ENCODE assay signal across 21 mouse cellular contexts in genomic region chr7:89677850-89678249, GRCm38 (mm10). TPM values are rescaled to one million over a fixed set of nuclear protein-coding genes. Genes with fewer than 3 reads are reported as not detected.
DNase-seq lines count a peak whose midpoint lies in the region; ATAC-seq lines count a peak whose summit lies in the region.
"Had no signal": no experiment of that assay in that cellular context is flagged by ENCODE, and none has a peak within 500 bp of the region (broad histone marks: within the 10 kb centered on the region; RNA-seq: fewer than 3 reads in every experiment).

No protein-coding gene starts in this region.

- WGBS in embryonic facial prominence, embryonic 12.5 days = 28% methylated on average over 1 of the region's 1 CpGs
- WGBS in forebrain, embryonic 15.5 days = 22% methylated on average over 1 of the region's 1 CpGs

- peak; percentile 31 for DNase-seq in layer of hippocampus, adult 9-11 months
- no peak for DNase-seq in layer of hippocampus, adult 8-10 months (ENCODE audit: low spot score in 2 of 2)
- DNase-seq in brain, adult 2 months (ENCODE audit: low read depth, low spot score) = peak; percentile 47
- DNase-seq in heart, postnatal 14 days = no peak
- DNase-seq in urinary bladder, postnatal 14 days (ENCODE audit: low spot score) = no peak
- DNase-seq: adrenal gland, adult 2 months; cerebellum, adult 9-11 months; heart, adult 18-20 months; heart, postnatal 36 days; kidney, adult 11 months; kidney, postnatal 14 days; right cerebral cortex, postnatal 4 days had no signal

- H3K27me3 ChIP-seq in embryonic facial prominence, embryonic 12.5 days = no peaks in the 10 kb centered on the region
- no peaks in the 10 kb centered on the region for H3K27me3 ChIP-seq in forebrain, embryonic 15.5 days
- H3K27me3 ChIP-seq: embryonic facial prominence, embryonic 15.5 days; heart, embryonic 13.5 days; limb, embryonic 15.5 days; midbrain, embryonic 12.5 days had no signal

- H3K4me1 ChIP-seq in embryonic facial prominence, embryonic 12.5 days = peaks cover 14% of the 10 kb centered on the region; the same call in 1 of the 2 replicates
- H3K4me1 ChIP-seq in forebrain, embryonic 15.5 days = peaks cover 14% of the 10 kb centered on the region
- H3K4me1 ChIP-seq: heart, embryonic 13.5 days had no signal

- no peak overlapping the region for H3K4me3 ChIP-seq in embryonic facial prominence, embryonic 12.5 days
- H3K4me3 ChIP-seq in forebrain, embryonic 15.5 days = no peak overlapping the region
- H3K4me3 ChIP-seq: embryonic facial prominence, embryonic 15.5 days; heart, embryonic 13.5 days; limb, embryonic 15.5 days; midbrain, embryonic 12.5 days had no signal

- H3K9ac ChIP-seq in embryonic facial prominence, embryonic 12.5 days = no peak overlapping the region
- H3K9ac ChIP-seq in forebrain, embryonic 15.5 days (replicated peaks) = no peak overlapping the region
- H3K9ac ChIP-seq: embryonic facial prominence, embryonic 15.5 days; heart, embryonic 13.5 days; limb, embryonic 15.5 days; midbrain, embryonic 12.5 days had no signal

- intact Hi-C loops in heart, postnatal 14 days (cut with DNase I) = no loop called here

- no peak for ATAC-seq in embryonic facial prominence, embryonic 12.5 days (ENCODE audit: insufficient number of reproducible peaks, insufficient read depth, low FRiP score, low TSS enrichment)
- ATAC-seq in forebrain, embryonic 15.5 days (replicated peaks) = peak; percentile 41; the same call in 1 of the 2 replicates
- ATAC-seq: lung, postnatal 0 days had no signal

- no peaks in the 10 kb centered on the region for H3K36me3 ChIP-seq in embryonic facial prominence, embryonic 12.5 days
- no peaks in the 10 kb centered on the region for H3K36me3 ChIP-seq in forebrain, embryonic 15.5 days
- H3K36me3 ChIP-seq: embryonic facial prominence, embryonic 15.5 days; heart, embryonic 13.5 days; limb, embryonic 15.5 days; midbrain, embryonic 12.5 days had no signal

- no peak overlapping the region for H3K4me2 ChIP-seq in embryonic facial prominence, embryonic 12.5 days (replicated peaks)
- H3K4me2 ChIP-seq in forebrain, embryonic 15.5 days (replicated peaks) = no peak overlapping the region
- H3K4me2 ChIP-seq: embryonic facial prominence, embryonic 15.5 days; heart, embryonic 13.5 days; limb, embryonic 15.5 days; midbrain, embryonic 12.5 days had no signal

- no peaks in the 10 kb centered on the region for H3K9me3 ChIP-seq in embryonic facial prominence, embryonic 12.5 days
- no peaks in the 10 kb centered on the region for H3K9me3 ChIP-seq in forebrain, embryonic 15.5 days
- H3K9me3 ChIP-seq: embryonic facial prominence, embryonic 15.5 days; heart, embryonic 13.5 days; limb, embryonic 15.5 days; midbrain, embryonic 12.5 days had no signal

- 0 out of 2 replicates have a peak overlapping the region, but pooled peaks have one; percentile 54 for H3K27ac ChIP-seq in embryonic facial prominence, embryonic 12.5 days
- no peak overlapping the region for H3K27ac ChIP-seq in forebrain, embryonic 15.5 days (replicated peaks)
- H3K27ac ChIP-seq: heart, embryonic 13.5 days; limb, embryonic 15.5 days; midbrain, embryonic 12.5 days; stomach, postnatal 0 days had no signal

RNA-seq across cellular contexts. Expression of gene Me3, which starts 45.7 kb away (rescaled TPM):
- 10 to 100 TPM; 72.9 to 90.9 (median 85.2) TPM for total RNA-seq in layer of hippocampus, adult 8-10 months (2022)
- polyA plus RNA-seq in embryonic facial prominence, embryonic 12.5 days (2016; fragmentation: Nextera tagmentation; extraction: Ambion mirVana) = 1.7 and 2.3 TPM in 2 replicates
- polyA plus RNA-seq in forebrain, embryonic 15.5 days (2015; fragmentation: Nextera tagmentation; extraction: Ambion mirVana) = 3.1 and 4.2 TPM in 2 replicates
- 100 to 1,000 TPM; 115 to 124 TPM for total RNA-seq in heart, postnatal 14 days (2021)
- total RNA-seq: neutrophil, adult 5-6 weeks had no signal

Comparison
In these comparisons a context has a peak if more than half of its experiments do, and no peak if none do; other contexts are left out.
1. DNase-seq: peak in layer of hippocampus, adult 9-11 months (single experiment) and brain, adult 2 months (single experiment); none in layer of hippocampus, adult 8-10 months (0 of 2), heart, postnatal 14 days (0 of 2) and urinary bladder, postnatal 14 days (single experiment).